Mouse (Mus musculus) thymus, postnatal 36 days (tissue): ENCODE measurements around the gene Agmat.
"Not testable (repeated sequence)": the region's sequence is repeated elsewhere in the genome, so short reads cannot be mapped to it uniquely, and the experiment has no call there.

Experiments
- DNase-seq, 2 experiments: peaks; one replicate each; pipeline ENCODE4 v3.0.0; 2022; ENCODE audit warnings: mixed read lengths in 2 of 2

Agmat gene

GRCm38 (mm10) chr4:141736856-141737255 is 9.6 kb upstream of the Agmat start:
- DNase-seq, result no peak

- no peak for DNase-seq
Observed at GRCm38 (mm10) chr4:141738015-141738414, 8.5 kb upstream of the Agmat start.

DNA sequence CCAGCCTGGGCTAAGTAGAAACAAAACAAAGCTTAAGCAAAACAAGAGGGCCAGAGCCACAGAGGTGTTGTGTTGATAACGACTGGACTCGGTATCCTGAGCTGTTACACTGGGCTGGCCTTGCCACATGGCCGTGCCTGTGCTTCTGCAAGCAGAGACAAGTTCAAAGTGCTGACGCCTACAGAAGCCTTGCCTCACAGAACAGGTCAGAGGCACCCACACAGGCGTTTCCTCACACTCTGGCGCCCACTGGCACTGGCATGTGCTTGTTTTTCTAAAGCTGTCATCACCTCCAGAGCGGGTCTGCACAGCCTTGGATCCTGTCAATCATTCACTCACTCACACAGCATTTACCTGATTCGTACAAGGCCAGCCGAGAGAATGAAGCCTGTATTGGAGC is 4.6 kb upstream of the Agmat start:
- no peak for DNase-seq

GRCm38 (mm10) chr4:141742381-141742780 is 4.1 kb upstream of the Agmat start:
- no peak for DNase-seq

DNA sequence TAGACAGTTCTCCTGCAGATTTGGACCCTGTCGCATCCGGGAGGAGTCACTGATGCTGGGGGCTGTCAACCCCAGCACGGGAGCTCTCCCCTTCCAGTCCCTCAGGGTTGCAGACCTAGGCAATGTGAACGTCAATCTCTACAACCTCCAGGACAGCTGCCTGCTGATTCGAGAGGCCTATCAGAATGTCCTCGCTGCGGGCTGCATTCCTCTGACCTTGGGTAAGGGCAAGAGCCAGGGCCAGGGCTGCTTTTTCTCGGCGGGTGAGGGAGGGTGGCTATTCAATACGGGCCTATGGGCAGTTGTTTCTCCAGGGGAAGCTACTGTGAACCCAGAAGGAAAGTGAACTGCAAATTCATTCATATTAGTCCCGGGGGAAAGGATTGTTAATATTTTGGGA is 3.1 kb downstream of the Agmat start:
- no peak for DNase-seq

GRCm38 (mm10) chr4:141750826-141751225 is 4.4 kb downstream of the Agmat start:
- DNase-seq, result no peak

- no peak for DNase-seq
Observed at GRCm38 (mm10) chr4:141751419-141752075, 5.1 kb downstream of the Agmat start.

DNA sequence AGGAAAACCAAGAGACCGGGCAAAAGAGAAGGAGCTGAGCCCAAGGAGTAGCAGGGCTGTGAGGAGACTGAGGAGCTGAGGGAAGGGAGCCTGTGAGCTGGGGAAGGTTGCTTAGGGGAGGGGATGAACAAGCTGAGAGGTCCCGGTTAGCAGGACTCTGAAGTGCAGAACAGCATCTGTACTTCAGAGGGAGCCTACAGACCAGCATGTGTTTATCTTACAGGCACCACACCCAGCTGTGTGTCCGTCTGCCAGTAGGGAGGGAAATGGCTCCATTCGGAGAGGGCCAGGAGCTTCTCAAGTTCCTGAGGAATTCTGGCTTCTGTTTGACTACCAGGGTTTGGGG is 5.6 kb downstream of the Agmat start:
- DNase-seq, result no peak

GRCm38 (mm10) chr4:141755375-141755930 is 9.0 kb downstream of the Agmat start:
- no peak for DNase-seq

DNA sequence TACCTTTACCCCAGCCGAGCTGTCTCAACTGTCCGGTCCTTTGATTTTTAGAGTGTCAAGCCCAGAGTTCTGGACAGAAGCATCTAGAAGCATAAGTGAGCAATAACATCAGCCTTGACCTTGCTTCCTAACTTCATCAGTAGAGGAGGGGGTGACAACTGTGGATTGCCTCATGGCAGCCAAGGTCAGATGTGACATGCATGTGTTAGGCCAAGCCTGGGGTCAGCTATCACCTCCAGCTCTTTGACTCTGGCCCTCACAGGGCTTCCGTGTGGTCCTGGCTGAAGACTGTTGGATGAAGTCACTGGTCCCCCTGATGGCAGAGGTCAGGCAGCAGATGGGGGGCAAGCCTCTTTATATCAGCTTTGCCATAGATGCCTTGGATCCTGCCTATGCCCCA is 10.7 kb downstream of the Agmat start:
- no peak for DNase-seq

- no peak for DNase-seq
Observed at GRCm38 (mm10) chr4:141758874-141759542, 12.5 kb downstream of the Agmat start.

- no peak for DNase-seq
Observed at GRCm38 (mm10) chr4:141760942-141761341, 14.5 kb downstream of the Agmat start.

GRCm38 (mm10) chr4:141762102-141762598 is 15.7 kb downstream of the Agmat start:
- DNase-seq, result no peak

- DNase-seq, result no peak
Observed at GRCm38 (mm10) chr4:141763476-141763875, 17.0 kb downstream of the Agmat start.

GRCm38 (mm10) chr4:141765008-141765407 is 18.5 kb downstream of the Agmat start:
- no peak for DNase-seq

GRCm38 (mm10) chr4:141766316-141766667 is 19.8 kb downstream of the Agmat start:
- DNase-seq, result no peak

- DNase-seq, result no peak
Observed at GRCm38 (mm10) chr4:141766668-141767352, 20.3 kb downstream of the Agmat start.

GRCm38 (mm10) chr4:141767353-141768036 is 21.0 kb downstream of the Agmat start:
- DNase-seq, result no peak

DNA sequence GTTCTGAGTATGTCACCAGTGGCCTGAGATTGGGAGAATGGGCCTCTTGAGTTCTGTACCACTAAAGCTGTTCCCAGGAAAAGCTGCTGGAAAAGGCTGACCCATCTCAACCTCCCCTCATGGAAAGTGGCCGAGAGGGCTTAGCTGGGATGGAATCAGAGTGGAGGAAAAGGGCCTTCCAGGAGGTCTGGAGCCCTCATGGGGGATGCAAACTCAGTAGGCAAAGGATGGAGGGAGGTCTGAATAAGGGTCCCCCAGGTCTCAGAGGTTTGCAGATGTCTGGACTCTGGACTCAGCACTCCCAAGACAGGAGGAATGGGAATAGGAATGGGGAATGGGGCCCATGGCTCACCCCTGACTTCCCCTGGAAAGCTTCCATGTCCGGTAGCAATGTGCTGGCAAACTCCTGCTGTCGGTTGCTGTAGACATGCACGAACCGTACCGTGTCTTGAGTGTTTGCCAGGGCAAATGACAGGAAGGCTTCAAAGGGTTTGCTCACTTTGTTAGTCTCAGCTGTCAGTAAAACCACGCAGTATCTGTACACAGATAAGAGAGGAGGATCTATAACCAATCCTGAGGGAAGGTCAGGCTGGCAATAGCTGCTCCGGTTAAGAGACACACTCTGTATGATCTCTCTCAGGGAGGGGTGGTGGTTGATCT is 23.2 kb downstream of the Agmat start:
- no peak for DNase-seq

- DNase-seq, result no peak
Observed at GRCm38 (mm10) chr4:141771823-141772222, 25.4 kb downstream of the Agmat start.

- not testable (repeated sequence) for DNase-seq
Observed at GRCm38 (mm10) chr4:141773019-141773418, 26.5 kb downstream of the Agmat start.

- no peak for DNase-seq
Observed at GRCm38 (mm10) chr4:141779828-141780227, 33.4 kb downstream of the Agmat start.
